Mouse (Mus musculus) neural tube, embryonic 15.5 days (tissue): Measurements from ENCODE around the gene Fto. TPM values are rescaled to one million over a fixed set of nuclear protein-coding genes. Genes with fewer than 3 reads are reported as not detected.

Experiments used
- ATAC-seq: fragments of 200-750 bp; cut with Nextera tagmentation; 2 replicates; pipeline ENCODE4 v1.8.0; 2017; ENCODE audit warnings: mild to moderate bottlenecking, moderate TSS enrichment, moderate library complexity; ENCODE audit not compliant: low FRiP score
- H3K27ac ChIP-seq: fragments of 300-500 bp; sonication (generic); replicated peaks from 2 replicates; pipeline ENCODE4 v1.5.1; 2015; ENCODE audit warnings: mild to moderate bottlenecking, inconsistent platforms
- H3K27me3 ChIP-seq: fragments of 300-500 bp; sonication (generic); replicated peaks from 2 replicates; pipeline ENCODE4 v1.6.1; 2015; ENCODE audit warnings: inconsistent platforms
- H3K36me3 ChIP-seq: fragments of 300-500 bp; sonication (generic); 2 replicates; pipeline ENCODE4 v1.6.1; 2015; ENCODE audit warnings: inconsistent platforms
- H3K4me1 ChIP-seq: fragments of 300-500 bp; sonication (generic); 2 replicates; pipeline ENCODE4 v1.6.1; 2015; ENCODE audit warnings: inconsistent platforms
- H3K4me2 ChIP-seq: fragments of 300-500 bp; sonication (generic); 2 replicates; pipeline ENCODE4 v1.6.1; 2015; ENCODE audit warnings: inconsistent platforms, mild to moderate bottlenecking, moderate library complexity
- H3K4me3 ChIP-seq: fragments of 300-500 bp; sonication (generic); replicated peaks from 2 replicates; pipeline ENCODE4 v1.5.1; 2015; ENCODE audit warnings: mild to moderate bottlenecking, inconsistent platforms
- H3K9ac ChIP-seq: fragments of 300-500 bp; sonication (generic); replicated peaks from 2 replicates; pipeline ENCODE4 v1.6.1; 2015; ENCODE audit warnings: mild to moderate bottlenecking, inconsistent platforms
- H3K9me3 ChIP-seq: fragments of 300-500 bp; sonication (generic); replicated peaks from 2 replicates; pipeline ENCODE4 v1.6.1; 2016; ENCODE audit warnings: inconsistent platforms
- WGBS: fragments of 180-500 bp; shearing (Covaris S2); methylation state at CpG from one replicate; pipeline ENCODE4 v1.1.7; 2015; ENCODE audit warnings: mixed read lengths; 5-methylcytosine and 5-hydroxymethylcytosine counted together
- polyA plus RNA-seq: library from polyadenylated mRNA; unstranded; fragments of >200 nt; fragmentation: Nextera tagmentation; extraction: Ambion mirVana; gene quantifications from 2 replicates; pipeline ENCODE4 v1.2.1, GENCODE M21; 2015

Gene Fto
- polyA plus RNA-seq, 1 experiment from 2014 or later: 135 TPM

GRCm38 (mm10) chr8:91443911-91444310 is 130.6 kb downstream of the Fto start:
- no peak overlapping the region for H3K9ac ChIP-seq
- H3K4me3 ChIP-seq: no peak overlapping the region
- 79% methylated on average over 4 of the region's 4 CpGs for WGBS
- H3K27ac ChIP-seq: no peak overlapping the region
- H3K36me3 ChIP-seq: no peaks in the 10 kb centered on the region
- no peaks in the 10 kb centered on the region for H3K27me3 ChIP-seq
- H3K4me1 ChIP-seq: peaks cover 18% of the 10 kb centered on the region
- no peak for ATAC-seq
- H3K4me2 ChIP-seq: no peak overlapping the region
- no peaks in the 10 kb centered on the region for H3K9me3 ChIP-seq

- Histone ChIP-seq H3K9ac (no peak overlapping the region), H3K4me3 (no peak overlapping the region), H3K4me1 (peaks cover 18% of the 10 kb centered on the region), H3K36me3 (no peaks in the 10 kb centered on the region), H3K27me3 (no peaks in the 10 kb centered on the region), H3K27ac (no peak overlapping the region), H3K9me3 (no peaks in the 10 kb centered on the region), H3K4me2 (no peak overlapping the region)
- 56% methylated on average over 11 of the region's 11 CpGs for WGBS
- no peak for ATAC-seq
Observed at GRCm38 (mm10) chr8:91444636-91445410, 131.5 kb downstream of the Fto start.

GRCm38 (mm10) chr8:91445516-91445915 is 132.2 kb downstream of the Fto start:
- H3K27ac ChIP-seq: no peak overlapping the region
- WGBS: 76% methylated on average over 10 of the region's 10 CpGs
- no peak for ATAC-seq

GRCm38 (mm10) chr8:91446008-91446407 is 132.7 kb downstream of the Fto start:
- H3K4me3 ChIP-seq: no peak overlapping the region
- no peak overlapping the region for H3K4me2 ChIP-seq
- H3K9me3 ChIP-seq: no peaks in the 10 kb centered on the region
- no peaks in the 10 kb centered on the region for H3K36me3 ChIP-seq
- ATAC-seq: no peak
- H3K9ac ChIP-seq: no peak overlapping the region
- no peaks in the 10 kb centered on the region for H3K27me3 ChIP-seq
- peaks cover 18% of the 10 kb centered on the region for H3K4me1 ChIP-seq
- no peak overlapping the region for H3K27ac ChIP-seq
- 85% methylated on average over 5 of the region's 5 CpGs for WGBS

More at GRCm38 (mm10) chr8:91445516-91445915, 132.2 kb downstream of the Fto start:
- H3K4me2 ChIP-seq: no peak overlapping the region
- no peaks in the 10 kb centered on the region for H3K9me3 ChIP-seq
- H3K4me3 ChIP-seq: no peak overlapping the region
- H3K4me1 ChIP-seq: peaks cover 18% of the 10 kb centered on the region
- H3K36me3 ChIP-seq: no peaks in the 10 kb centered on the region
- H3K9ac ChIP-seq: no peak overlapping the region
- no peaks in the 10 kb centered on the region for H3K27me3 ChIP-seq

GRCm38 (mm10) chr8:91448667-91449329 is 135.5 kb downstream of the Fto start:
- no peak for ATAC-seq
- 93% methylated on average over 7 of the region's 7 CpGs for WGBS
- H3K27me3 ChIP-seq: no peaks in the 10 kb centered on the region
- no peaks in the 10 kb centered on the region for H3K36me3 ChIP-seq
- no peak overlapping the region for H3K27ac ChIP-seq
- no peaks in the 10 kb centered on the region for H3K9me3 ChIP-seq
- peaks cover 18% of the 10 kb centered on the region for H3K4me1 ChIP-seq
- no peak overlapping the region for H3K4me2 ChIP-seq
- H3K4me3 ChIP-seq: no peak overlapping the region
- H3K9ac ChIP-seq: no peak overlapping the region

GRCm38 (mm10) chr8:91454926-91455325 is 141.6 kb downstream of the Fto start:
- Histone ChIP-seq H3K27me3 (no peaks in the 10 kb centered on the region), H3K9me3 (no peaks in the 10 kb centered on the region), H3K4me2 (no peak overlapping the region), H3K9ac (no peak overlapping the region), H3K27ac (no peak overlapping the region), H3K4me3 (no peak overlapping the region), H3K4me1 (no peaks in the 10 kb centered on the region), H3K36me3 (no peaks in the 10 kb centered on the region)
- 94% methylated on average over 2 of the region's 2 CpGs for WGBS
- ATAC-seq: no peak

GRCm38 (mm10) chr8:91455591-91455990 is 142.3 kb downstream of the Fto start:
- H3K9ac ChIP-seq: no peak overlapping the region
- no peak overlapping the region for H3K4me2 ChIP-seq
- H3K36me3 ChIP-seq: no peaks in the 10 kb centered on the region
- ATAC-seq: no peak
- H3K27me3 ChIP-seq: no peaks in the 10 kb centered on the region
- no peak overlapping the region for H3K27ac ChIP-seq
- H3K9me3 ChIP-seq: no peaks in the 10 kb centered on the region
- H3K4me1 ChIP-seq: no peaks in the 10 kb centered on the region
- 93% methylated on average over 5 of the region's 5 CpGs for WGBS
- H3K4me3 ChIP-seq: no peak overlapping the region

GRCm38 (mm10) chr8:91458016-91458415 is 144.7 kb downstream of the Fto start:
- Histone ChIP-seq H3K27me3 (no peaks in the 10 kb centered on the region), H3K36me3 (no peaks in the 10 kb centered on the region), H3K4me3 (no peak overlapping the region), H3K9me3 (no peaks in the 10 kb centered on the region), H3K27ac (no peak overlapping the region), H3K4me1 (no peaks in the 10 kb centered on the region), H3K4me2 (no peak overlapping the region), H3K9ac (no peak overlapping the region)
- 96% methylated on average over 1 of the region's 1 CpGs for WGBS
- ATAC-seq: no peak

- no peak overlapping the region for H3K9ac ChIP-seq
- no peaks in the 10 kb centered on the region for H3K9me3 ChIP-seq
- WGBS: 93% methylated on average over 6 of the region's 6 CpGs
- H3K4me3 ChIP-seq: no peak overlapping the region
- H3K36me3 ChIP-seq: no peaks in the 10 kb centered on the region
- ATAC-seq: no peak
- no peak overlapping the region for H3K27ac ChIP-seq
- no peak overlapping the region for H3K4me2 ChIP-seq
- H3K27me3 ChIP-seq: no peaks in the 10 kb centered on the region
- H3K4me1 ChIP-seq: no peaks in the 10 kb centered on the region
Observed at GRCm38 (mm10) chr8:91460965-91461364, 147.6 kb downstream of the Fto start.

- Histone ChIP-seq H3K4me2 (no peak overlapping the region), H3K9ac (no peak overlapping the region), H3K9me3 (no peaks in the 10 kb centered on the region), H3K36me3 (no peaks in the 10 kb centered on the region), H3K27ac (no peak overlapping the region), H3K4me3 (no peak overlapping the region), H3K4me1 (no peaks in the 10 kb centered on the region), H3K27me3 (no peaks in the 10 kb centered on the region)
- 92% methylated on average over 2 of the region's 2 CpGs for WGBS
- no peak for ATAC-seq
Observed at GRCm38 (mm10) chr8:91463757-91464156, 150.4 kb downstream of the Fto start.

GRCm38 (mm10) chr8:91467463-91467862 is 154.1 kb downstream of the Fto start:
- Histone ChIP-seq H3K4me3 (no peak overlapping the region), H3K4me2 (no peak overlapping the region), H3K27ac (no peak overlapping the region), H3K9ac (no peak overlapping the region), H3K9me3 (no peaks in the 10 kb centered on the region), H3K4me1 (no peaks in the 10 kb centered on the region), H3K27me3 (no peaks in the 10 kb centered on the region), H3K36me3 (no peaks in the 10 kb centered on the region)
- no peak for ATAC-seq
- 96% methylated on average over 3 of the region's 3 CpGs for WGBS

GRCm38 (mm10) chr8:91467881-91468534 is 154.7 kb downstream of the Fto start:
- Histone ChIP-seq H3K9ac (no peak overlapping the region), H3K4me3 (no peak overlapping the region), H3K4me2 (no peak overlapping the region), H3K9me3 (no peaks in the 10 kb centered on the region), H3K27me3 (no peaks in the 10 kb centered on the region), H3K27ac (no peak overlapping the region), H3K4me1 (no peaks in the 10 kb centered on the region), H3K36me3 (no peaks in the 10 kb centered on the region)
- WGBS: 89% methylated on average over 8 of the region's 8 CpGs
- no peak for ATAC-seq
